Mouse (Mus musculus) forebrain, embryonic 11.5 days (tissue): ENCODE measurements around the gene Pnmal2. TPM values are rescaled to one million over a fixed set of nuclear protein-coding genes. Genes with fewer than 3 reads are reported as not detected.
A peak's percentile ranks its signal among the peaks of the same experiment; 100 is the strongest.

Experiments used
- ATAC-seq: fragments of 200-750 bp; cut with Nextera tagmentation; replicated peaks from 2 replicates; pipeline ENCODE4 v1.8.0; 2017; ENCODE audit warnings: moderate TSS enrichment; ENCODE audit not compliant: low FRiP score
- DNase-seq: peaks from one replicate; pipeline ENCODE4 v3.0.0-alpha.2; 2017; ENCODE audit warnings: low spot score
- H3K27ac ChIP-seq: fragments of 300-500 bp; sonication (generic); 2 replicates; pipeline ENCODE4 v1.5.1; 2014; ENCODE audit warnings: low read depth, low read length
- H3K27me3 ChIP-seq: fragments of 300-500 bp; sonication (generic); 2 replicates; pipeline ENCODE4 v1.6.1; 2014; ENCODE audit warnings: mild to moderate bottlenecking, low read length, mixed read lengths; ENCODE audit not compliant: control insufficient read depth, insufficient read depth
- H3K36me3 ChIP-seq: fragments of 300-500 bp; sonication (generic); 2 replicates; pipeline ENCODE4 v1.6.1; 2014; ENCODE audit warnings: mild to moderate bottlenecking, low read length, moderate library complexity, mixed read lengths; ENCODE audit not compliant: control insufficient read depth, insufficient read depth
- H3K4me1 ChIP-seq: fragments of 300-500 bp; sonication (generic); replicated peaks from 2 replicates; pipeline ENCODE4 v1.6.1; 2014; ENCODE audit warnings: low read length, mixed read lengths; ENCODE audit not compliant: control insufficient read depth, insufficient read depth
- H3K4me2 ChIP-seq: fragments of 300-500 bp; sonication (generic); 2 replicates; pipeline ENCODE4 v1.6.1; 2014; ENCODE audit warnings: low read depth, mild to moderate bottlenecking, low read length, moderate library complexity, mixed read lengths; ENCODE audit not compliant: severe bottlenecking
- H3K4me3 ChIP-seq: fragments of 300-500 bp; sonication (generic); 2 replicates; pipeline ENCODE4 v1.5.1; 2014; ENCODE audit warnings: low read depth, low read length
- H3K9ac ChIP-seq: fragments of 300-500 bp; sonication (generic); 2 replicates; pipeline ENCODE4 v1.6.1; 2014; ENCODE audit warnings: low read length
- H3K9me3 ChIP-seq: fragments of 300-500 bp; sonication (generic); 2 replicates; pipeline ENCODE4 v1.6.1; 2016; ENCODE audit warnings: low read length, mixed read lengths; ENCODE audit not compliant: control insufficient read depth
- WGBS: fragments of 180-500 bp; shearing (Covaris S2); extraction: QIAGEN DNeasy Blood & Tissue Kit; methylation state at CpG from one replicate; pipeline ENCODE4 v1.1.7; 2014; 5-methylcytosine and 5-hydroxymethylcytosine counted together
- polyA plus RNA-seq: library from polyadenylated mRNA; unstranded; fragments of >200 nt; fragmentation: Nextera tagmentation; extraction: Ambion mirVana; gene quantifications from 2 replicates; pipeline ENCODE4 v1.2.1, GENCODE M21; 2014

Pnmal2 gene
- polyA plus RNA-seq, 1 experiment from 2014 or later = 12.3 TPM

DNA sequence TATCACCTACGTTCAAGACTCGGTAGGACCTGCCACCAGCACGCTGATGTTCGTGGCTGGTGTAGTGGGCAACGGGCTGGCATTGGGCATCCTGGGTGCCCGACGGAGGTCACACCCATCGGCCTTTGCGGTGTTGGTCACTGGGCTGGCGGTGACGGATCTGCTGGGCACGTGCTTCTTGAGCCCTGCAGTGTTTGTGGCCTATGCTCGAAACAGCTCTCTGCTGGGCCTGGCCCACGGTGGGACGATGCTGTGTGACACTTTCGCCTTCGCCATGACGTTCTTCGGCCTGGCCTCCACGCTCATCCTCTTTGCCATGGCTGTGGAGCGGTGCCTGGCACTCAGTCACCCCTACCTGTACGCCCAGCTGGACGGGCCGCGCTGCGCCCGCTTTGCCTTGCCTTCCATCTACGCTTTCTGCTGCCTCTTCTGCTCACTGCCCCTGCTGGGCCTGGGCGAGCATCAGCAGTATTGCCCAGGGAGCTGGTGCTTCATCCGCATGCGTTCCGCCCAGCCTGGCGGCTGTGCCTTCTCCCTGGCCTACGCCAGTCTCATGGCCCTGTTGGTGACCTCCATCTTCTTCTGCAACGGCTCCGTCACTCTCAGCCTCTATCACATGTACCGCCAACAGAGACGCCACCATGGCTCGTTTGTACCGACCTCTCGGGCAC lies 37.5 kb upstream of the Pnmal2 start:
- H3K4me3 ChIP-seq = no peak overlapping the region
- no peaks in the 10 kb centered on the region for H3K36me3 ChIP-seq
- no peak for DNase-seq
- H3K27me3 ChIP-seq = no peaks in the 10 kb centered on the region
- no peak overlapping the region for H3K9ac ChIP-seq
- no peak for ATAC-seq
- H3K4me1 ChIP-seq = peaks cover 4% of the 10 kb centered on the region; the same call in 1 of the 2 replicates
- no peaks in the 10 kb centered on the region for H3K9me3 ChIP-seq
- H3K27ac ChIP-seq = no peak overlapping the region
- WGBS = 92% methylated on average over 41 of the region's 41 CpGs
- no peak overlapping the region for H3K4me2 ChIP-seq

DNA sequence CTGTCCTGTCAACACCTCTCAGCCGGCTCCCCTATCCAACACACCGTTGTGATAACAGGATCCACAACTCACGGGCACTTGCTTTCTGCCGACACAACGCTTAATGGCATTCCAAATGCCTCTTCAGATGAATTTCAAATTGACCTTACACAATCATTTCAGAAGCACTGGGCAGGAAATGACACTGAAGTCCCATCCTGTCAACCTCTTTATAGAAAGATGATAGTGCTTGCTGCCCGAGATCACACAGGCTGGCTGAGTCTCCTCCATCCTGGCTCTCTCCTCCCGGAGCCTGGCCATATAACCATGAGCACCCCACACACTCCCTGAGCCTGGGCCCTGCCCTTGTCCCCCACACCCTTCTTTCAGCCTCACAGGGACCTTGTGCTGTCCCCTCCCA lies 36.6 kb upstream of the Pnmal2 start:
- no peaks in the 10 kb centered on the region for H3K9me3 ChIP-seq
- peaks cover 4% of the 10 kb centered on the region; the same call in 1 of the 2 replicates for H3K4me1 ChIP-seq
- H3K4me2 ChIP-seq = no peak overlapping the region
- no peaks in the 10 kb centered on the region for H3K36me3 ChIP-seq
- no peak overlapping the region for H3K9ac ChIP-seq
- ATAC-seq (no peak), DNase-seq (no peak)
- no peak overlapping the region for H3K27ac ChIP-seq
- WGBS = 81% methylated on average over 7 of the region's 7 CpGs
- no peak overlapping the region for H3K4me3 ChIP-seq
- H3K27me3 ChIP-seq = no peaks in the 10 kb centered on the region

DNA sequence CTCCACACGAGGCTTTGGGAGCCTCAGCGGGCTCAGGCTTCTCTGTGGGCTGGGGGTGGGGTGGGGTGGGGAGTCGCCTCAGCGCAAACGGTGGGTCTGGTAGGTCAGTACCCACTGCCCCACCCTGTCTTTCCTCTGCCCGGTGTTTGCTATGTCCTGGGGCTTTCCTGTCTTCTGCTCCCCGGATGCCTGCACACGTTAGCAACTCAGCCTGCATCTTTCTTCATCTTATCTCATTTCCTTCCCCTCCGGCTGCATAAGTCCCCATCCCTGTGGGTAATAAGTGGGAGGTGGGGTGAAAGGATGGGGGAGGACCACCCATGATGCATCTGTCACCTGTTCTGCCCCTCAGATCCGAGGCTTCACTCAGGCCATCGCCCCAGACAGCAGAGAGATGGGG lies 36.1 kb upstream of the Pnmal2 start:
- H3K4me1 ChIP-seq = peaks cover 4% of the 10 kb centered on the region; the same call in 1 of the 2 replicates
- H3K4me3 ChIP-seq = no peak overlapping the region
- 53% methylated on average over 11 of the region's 11 CpGs for WGBS
- no peaks in the 10 kb centered on the region for H3K27me3 ChIP-seq
- no peak overlapping the region for H3K9ac ChIP-seq
- ATAC-seq (no peak), DNase-seq (no peak)
- no peak overlapping the region for H3K27ac ChIP-seq
- no peaks in the 10 kb centered on the region for H3K36me3 ChIP-seq
- H3K4me2 ChIP-seq = no peak overlapping the region
- no peaks in the 10 kb centered on the region for H3K9me3 ChIP-seq

DNA sequence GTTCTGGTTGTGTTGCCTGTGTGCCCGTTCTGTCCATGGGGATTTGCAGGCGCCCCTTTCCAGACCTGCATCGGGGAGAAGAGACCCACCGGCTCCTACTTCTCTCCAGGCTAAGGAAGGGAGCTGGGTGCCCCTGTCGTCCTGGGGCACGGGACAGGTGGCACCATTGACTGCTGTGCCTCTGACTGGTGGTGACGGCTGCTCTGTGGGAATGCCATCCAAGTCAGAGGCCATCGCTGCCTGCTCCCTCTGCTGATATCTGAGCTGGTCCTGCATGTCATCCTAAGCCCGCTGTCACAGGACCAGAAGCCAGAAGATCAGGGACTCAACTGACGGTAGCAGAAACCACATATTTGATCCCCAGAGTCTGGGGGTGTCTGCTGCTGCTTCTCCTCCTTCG lies 35.6 kb upstream of the Pnmal2 start:
- ATAC-seq (no peak), DNase-seq (no peak)
- Histone ChIP-seq H3K4me1 (peaks cover 4% of the 10 kb centered on the region; the same call in 1 of the 2 replicates), H3K9ac (no peak overlapping the region), H3K27ac (no peak overlapping the region), H3K4me2 (no peak overlapping the region), H3K4me3 (no peak overlapping the region), H3K36me3 (no peaks in the 10 kb centered on the region), H3K27me3 (no peaks in the 10 kb centered on the region), H3K9me3 (no peaks in the 10 kb centered on the region)
- WGBS = 70% methylated on average over 11 of the region's 11 CpGs

DNA sequence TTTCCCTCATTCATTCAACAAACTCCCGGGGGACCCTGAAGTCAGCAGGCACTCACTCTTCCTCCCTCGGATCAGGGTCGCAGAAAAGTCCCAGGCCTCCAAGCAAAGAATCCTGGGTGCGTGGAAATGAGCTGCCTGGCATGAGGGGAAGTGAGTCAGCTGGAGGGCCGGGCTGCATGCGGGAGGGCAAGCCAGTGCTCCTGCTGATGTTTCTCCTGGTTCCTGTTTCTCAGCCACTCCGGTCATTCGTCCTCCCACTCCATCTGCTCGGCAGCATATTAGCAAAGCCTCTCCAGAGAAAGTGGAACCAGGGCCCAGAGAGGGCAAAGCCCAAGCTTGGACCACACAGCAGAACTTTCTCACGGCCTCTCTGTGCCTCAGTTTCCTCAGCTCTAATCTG lies 34.6 kb upstream of the Pnmal2 start:
- DNase-seq = no peak
- Histone ChIP-seq H3K4me3 (no peak overlapping the region), H3K9ac (no peak overlapping the region), H3K9me3 (no peaks in the 10 kb centered on the region), H3K27ac (no peak overlapping the region), H3K27me3 (no peaks in the 10 kb centered on the region), H3K36me3 (peaks cover 1% of the 10 kb centered on the region; the same call in 1 of the 2 replicates), H3K4me2 (no peak overlapping the region), H3K4me1 (peaks cover 4% of the 10 kb centered on the region; the same call in 1 of the 2 replicates)
- no peak for ATAC-seq
- 60% methylated on average over 10 of the region's 10 CpGs for WGBS

DNA sequence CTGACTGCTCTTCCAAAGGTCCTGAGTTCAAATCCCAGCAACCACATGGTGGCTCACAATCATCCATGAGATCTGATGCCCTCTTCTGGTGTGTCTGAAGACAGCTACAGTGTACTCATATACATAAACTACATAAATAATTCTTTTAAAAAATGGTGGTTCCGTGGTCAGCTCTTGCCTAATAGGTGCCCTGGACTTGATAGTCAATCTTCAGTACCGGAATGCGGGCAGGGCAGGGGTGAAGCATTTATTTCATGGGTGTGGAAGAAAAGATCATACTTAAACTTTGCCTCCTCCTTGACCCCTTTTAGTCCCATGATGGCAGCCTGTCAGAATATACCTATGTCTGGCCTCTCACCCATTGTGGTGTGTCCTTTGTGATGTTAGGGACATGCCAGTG lies 32.6 kb upstream of the Pnmal2 start:
- H3K9me3 ChIP-seq = no peaks in the 10 kb centered on the region
- no peak for DNase-seq
- peaks cover 7% of the 10 kb centered on the region; the same call in 1 of the 2 replicates for H3K36me3 ChIP-seq
- no peaks in the 10 kb centered on the region for H3K4me1 ChIP-seq
- 90% methylated on average over 3 of the region's 3 CpGs for WGBS
- no peak overlapping the region for H3K9ac ChIP-seq
- H3K4me3 ChIP-seq = no peak overlapping the region
- H3K4me2 ChIP-seq = no peak overlapping the region
- no peak for ATAC-seq
- H3K27me3 ChIP-seq = no peaks in the 10 kb centered on the region
- no peak overlapping the region for H3K27ac ChIP-seq

DNA sequence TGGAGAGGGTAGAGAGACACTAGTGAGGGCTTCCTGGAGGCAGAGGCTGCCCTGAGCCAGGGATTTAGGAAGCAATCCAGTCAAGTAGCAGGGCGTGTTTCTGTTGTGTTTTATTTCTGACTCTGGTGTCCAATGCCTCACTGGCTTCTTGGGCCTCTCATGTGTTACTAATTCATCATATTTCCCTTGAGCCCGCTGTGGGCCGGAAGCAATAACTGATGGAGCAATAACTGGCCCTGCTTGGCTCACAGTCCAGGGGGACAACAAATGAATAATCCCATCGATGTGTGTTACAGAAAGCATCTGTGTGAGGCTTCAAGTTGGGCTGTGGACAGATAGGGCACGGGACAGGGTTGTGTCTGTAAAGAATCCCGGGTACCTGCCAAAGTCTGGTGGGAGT lies 32.1 kb upstream of the Pnmal2 start:
- ATAC-seq = no peak
- WGBS = 78% methylated on average over 6 of the region's 6 CpGs
- no peak for DNase-seq
- no peaks in the 10 kb centered on the region for H3K4me1 ChIP-seq
- no peaks in the 10 kb centered on the region for H3K27me3 ChIP-seq
- H3K4me2 ChIP-seq = no peak overlapping the region
- peaks cover 8% of the 10 kb centered on the region; the same call in 1 of the 2 replicates for H3K36me3 ChIP-seq
- no peaks in the 10 kb centered on the region for H3K9me3 ChIP-seq
- no peak overlapping the region for H3K27ac ChIP-seq
- H3K4me3 ChIP-seq = no peak overlapping the region
- no peak overlapping the region for H3K9ac ChIP-seq

DNA sequence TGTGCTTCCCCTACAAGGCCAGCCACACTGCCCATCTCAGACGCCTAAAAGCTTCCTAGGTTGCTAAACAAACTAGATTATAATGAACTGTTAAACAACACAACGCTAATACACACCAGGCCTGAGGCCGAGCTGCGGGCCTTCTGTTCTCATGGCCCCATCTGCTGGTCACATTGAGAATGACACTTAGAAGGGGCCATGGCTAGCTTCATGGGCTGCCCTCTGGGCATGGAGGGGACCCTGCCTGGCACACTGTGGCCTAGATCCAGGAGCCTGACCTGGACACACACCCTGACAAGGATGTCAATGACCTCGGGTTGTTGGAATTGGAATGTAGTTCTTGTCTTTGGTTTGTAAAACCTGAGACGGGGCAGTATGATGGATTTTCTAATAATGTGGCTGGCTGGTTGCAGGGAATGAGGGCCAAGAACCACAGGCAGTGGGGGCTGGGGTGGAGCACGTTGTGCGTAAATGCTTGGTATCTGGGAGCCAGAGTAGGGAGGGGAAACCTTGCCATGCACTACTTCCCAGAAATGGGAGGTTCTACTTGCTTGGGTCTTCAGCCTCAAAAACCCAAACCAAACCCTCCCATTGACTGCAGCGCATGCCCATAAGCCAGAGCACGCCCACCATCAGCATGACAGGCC lies 30.6 kb upstream of the Pnmal2 start:
- Histone ChIP-seq H3K4me3 (no peak overlapping the region), H3K36me3 (peaks cover 18% of the 10 kb centered on the region; the same call in 1 of the 2 replicates), H3K27ac (no peak overlapping the region), H3K27me3 (no peaks in the 10 kb centered on the region), H3K9me3 (no peaks in the 10 kb centered on the region), H3K4me1 (no peaks in the 10 kb centered on the region), H3K9ac (no peak overlapping the region), H3K4me2 (no peak overlapping the region)
- DNase-seq (peak; percentile 84), ATAC-seq (peak; percentile 72)
- WGBS = 42% methylated on average over 10 of the region's 10 CpGs
